Mouse (Mus musculus) embryonic facial prominence, embryonic 12.5 days (tissue): ENCODE data around the gene Ppp1r12b. TPM values are rescaled to one million over a fixed set of nuclear protein-coding genes. Genes with fewer than 3 reads are reported as not detected.

ENCODE experiments used
- ATAC-seq: fragments of 200-750 bp; cut with Nextera tagmentation; 2 replicates; pipeline ENCODE4 v1.8.0; 2017; ENCODE audit not compliant: insufficient number of reproducible peaks, insufficient read depth, low FRiP score, low TSS enrichment
- H3K27ac ChIP-seq: fragments of 300-500 bp; sonication (generic); 2 replicates; pipeline ENCODE4 v1.5.1; 2016; ENCODE audit warnings: mild to moderate bottlenecking
- H3K27me3 ChIP-seq: fragments of 300-500 bp; sonication (generic); 2 replicates; pipeline ENCODE4 v1.6.1; 2016; ENCODE audit warnings: mild to moderate bottlenecking, moderate library complexity
- H3K36me3 ChIP-seq: fragments of 300-500 bp; sonication (generic); 2 replicates; pipeline ENCODE4 v1.6.1; 2016; ENCODE audit warnings: mild to moderate bottlenecking
- H3K4me1 ChIP-seq: fragments of 300-500 bp; sonication (generic); 2 replicates; pipeline ENCODE4 v1.6.1; 2016
- H3K4me2 ChIP-seq: fragments of 300-500 bp; sonication (generic); replicated peaks from 2 replicates; pipeline ENCODE4 v1.6.1; 2016; ENCODE audit warnings: mild to moderate bottlenecking, moderate library complexity
- H3K4me3 ChIP-seq: fragments of 300-500 bp; sonication (generic); 2 replicates; pipeline ENCODE4 v1.5.1; 2016; ENCODE audit warnings: mild to moderate bottlenecking
- H3K9ac ChIP-seq: fragments of 300-500 bp; sonication (generic); 2 replicates; pipeline ENCODE4 v1.6.1; 2016; ENCODE audit warnings: mild to moderate bottlenecking, moderate library complexity
- H3K9me3 ChIP-seq: fragments of 300-500 bp; sonication (generic); 2 replicates; pipeline ENCODE4 v1.6.1; 2016; ENCODE audit warnings: mild to moderate bottlenecking, moderate library complexity
- WGBS: fragments of 180-500 bp; shearing (Covaris S2); methylation state at CpG from one replicate; pipeline ENCODE4 v1.1.7; 2016; 5-methylcytosine and 5-hydroxymethylcytosine counted together
- polyA plus RNA-seq: library from polyadenylated mRNA; unstranded; fragments of >200 nt; fragmentation: Nextera tagmentation; extraction: Ambion mirVana; gene quantifications from 2 replicates; pipeline ENCODE4 v1.2.1, GENCODE M21; 2016

Gene Ppp1r12b
- polyA plus RNA-seq, 1 experiment from 2014 or later = 9.6 TPM

- H3K27me3 ChIP-seq = no peaks in the 10 kb centered on the region
- H3K4me1 ChIP-seq = peaks cover 48% of the 10 kb centered on the region
- H3K4me3 ChIP-seq = no peak overlapping the region
- H3K27ac ChIP-seq = no peak overlapping the region
- peaks cover 11% of the 10 kb centered on the region; the same call in 1 of the 2 replicates for H3K36me3 ChIP-seq
- H3K4me2 ChIP-seq = no peak overlapping the region
- no peaks in the 10 kb centered on the region for H3K9me3 ChIP-seq
- 49% methylated on average over 12 of the region's 12 CpGs for WGBS
- no peak overlapping the region for H3K9ac ChIP-seq
- ATAC-seq = no peak
Measured at GRCm38 (mm10) chr1:134773256-134773655, 182.5 kb downstream of the Ppp1r12b start.

DNA sequence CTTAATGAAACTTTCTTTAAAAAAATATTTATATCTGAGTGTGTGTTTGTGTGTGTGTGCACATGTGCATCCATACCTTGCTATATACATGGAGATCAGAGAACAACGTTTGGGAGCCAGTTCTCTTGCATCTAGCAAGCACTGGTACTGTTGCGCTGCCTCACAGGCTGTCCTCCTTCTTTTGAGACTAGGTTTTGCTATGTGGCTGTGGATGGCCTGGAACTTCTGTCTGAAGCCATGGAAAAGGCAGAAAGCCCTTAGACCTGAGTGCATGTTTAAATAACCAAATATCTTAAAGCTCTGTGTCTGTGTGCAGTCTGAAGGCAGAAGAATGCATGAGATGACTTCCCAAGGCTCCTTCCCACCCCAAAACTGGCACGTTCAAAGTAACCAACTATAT, 182.9 kb downstream of the Ppp1r12b start:
- no peaks in the 10 kb centered on the region for H3K27me3 ChIP-seq
- H3K9me3 ChIP-seq = no peaks in the 10 kb centered on the region
- no peak overlapping the region for H3K4me3 ChIP-seq
- no peak overlapping the region for H3K9ac ChIP-seq
- ATAC-seq = no peak
- 79% methylated on average over 3 of the region's 3 CpGs for WGBS
- no peak overlapping the region for H3K27ac ChIP-seq
- peaks cover 12% of the 10 kb centered on the region; the same call in 1 of the 2 replicates for H3K36me3 ChIP-seq
- H3K4me1 ChIP-seq = peaks cover 46% of the 10 kb centered on the region
- no peak overlapping the region for H3K4me2 ChIP-seq

DNA sequence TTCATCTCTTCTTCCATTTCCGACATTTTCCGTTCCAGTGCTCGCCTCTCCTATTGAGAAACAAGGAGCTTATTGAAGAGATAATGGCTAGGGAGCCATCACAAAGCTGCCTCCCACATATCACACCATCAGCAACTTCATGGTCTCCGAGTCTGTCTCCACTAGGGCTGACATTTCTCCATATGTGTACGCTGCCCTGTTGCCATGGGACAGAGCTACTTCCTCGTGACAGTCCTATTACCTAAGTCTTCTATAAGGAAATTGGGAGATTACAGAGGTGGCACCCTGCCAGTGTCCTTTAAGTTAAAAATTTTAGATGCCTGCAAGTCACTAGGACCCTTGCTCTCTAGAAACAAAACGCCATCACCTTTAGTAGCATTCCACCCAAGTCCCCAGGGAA, 183.7 kb downstream of the Ppp1r12b start:
- ATAC-seq = no peak
- Histone ChIP-seq H3K4me3 (no peak overlapping the region), H3K36me3 (peaks cover 14% of the 10 kb centered on the region; the same call in 1 of the 2 replicates), H3K4me1 (peaks cover 45% of the 10 kb centered on the region), H3K27me3 (no peaks in the 10 kb centered on the region), H3K27ac (no peak overlapping the region), H3K4me2 (no peak overlapping the region), H3K9ac (no peak overlapping the region), H3K9me3 (no peaks in the 10 kb centered on the region)
- 90% methylated on average over 7 of the region's 7 CpGs for WGBS

- Histone ChIP-seq H3K36me3 (peaks cover 14% of the 10 kb centered on the region; the same call in 1 of the 2 replicates), H3K4me1 (peaks cover 43% of the 10 kb centered on the region), H3K4me2 (no peak overlapping the region), H3K27me3 (no peaks in the 10 kb centered on the region), H3K9ac (no peak overlapping the region), H3K9me3 (no peaks in the 10 kb centered on the region), H3K27ac (no peak overlapping the region), H3K4me3 (no peak overlapping the region)
- no peak for ATAC-seq
- 71% methylated on average over 6 of the region's 6 CpGs for WGBS
Measured at GRCm38 (mm10) chr1:134771353-134771752, 184.4 kb downstream of the Ppp1r12b start.

DNA sequence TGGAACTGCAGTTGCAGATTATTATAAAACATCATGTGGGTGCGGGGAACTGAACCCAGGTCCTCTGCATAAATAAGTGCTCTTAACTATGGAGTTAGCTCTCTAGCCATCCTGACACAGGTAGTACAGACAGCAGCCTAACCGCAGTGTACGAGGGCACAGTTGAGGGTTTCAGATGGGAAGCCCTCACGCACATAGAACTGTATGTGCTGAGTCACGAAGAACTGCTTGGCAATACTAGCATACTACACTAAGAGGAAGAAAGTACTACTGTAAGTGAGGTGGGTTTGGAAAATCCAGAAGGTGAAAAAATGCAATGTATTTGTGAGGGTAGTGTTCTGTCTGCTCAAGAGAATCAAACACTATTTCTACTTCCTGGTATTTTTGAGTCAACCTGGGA, 185.4 kb downstream of the Ppp1r12b start:
- Histone ChIP-seq H3K27me3 (no peaks in the 10 kb centered on the region), H3K4me2 (no peak overlapping the region), H3K36me3 (peaks cover 11% of the 10 kb centered on the region; the same call in 1 of the 2 replicates), H3K27ac (no peak overlapping the region), H3K9me3 (no peaks in the 10 kb centered on the region), H3K4me3 (no peak overlapping the region), H3K9ac (no peak overlapping the region), H3K4me1 (peaks cover 33% of the 10 kb centered on the region)
- ATAC-seq = no peak
- 97% methylated on average over 5 of the region's 5 CpGs for WGBS

DNA sequence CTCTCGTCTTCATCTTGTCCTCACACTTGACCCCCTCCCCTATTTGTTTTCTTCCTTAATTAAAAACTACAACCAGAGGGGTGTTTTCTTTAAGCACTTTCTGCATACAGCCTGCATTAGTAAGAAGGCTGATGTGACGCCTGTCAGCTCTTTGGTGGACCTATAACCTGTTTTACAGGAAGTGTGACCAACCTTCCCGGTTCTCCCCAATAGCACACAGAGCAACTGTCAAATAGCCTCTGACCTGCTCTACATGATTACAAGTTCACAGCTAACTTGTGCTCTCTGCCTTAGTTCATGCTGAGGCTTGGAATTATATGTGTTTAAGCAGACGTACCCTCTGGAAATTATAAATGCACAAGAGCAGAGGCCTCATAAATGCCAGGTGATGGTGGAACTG, 189.3 kb downstream of the Ppp1r12b start:
- Histone ChIP-seq H3K4me1 (peaks cover 16% of the 10 kb centered on the region; the same call in 1 of the 2 replicates), H3K27me3 (no peaks in the 10 kb centered on the region), H3K27ac (no peak overlapping the region), H3K4me3 (no peak overlapping the region), H3K9me3 (no peaks in the 10 kb centered on the region), H3K4me2 (no peak overlapping the region), H3K36me3 (peaks cover 11% of the 10 kb centered on the region; the same call in 1 of the 2 replicates), H3K9ac (no peak overlapping the region)
- no peak for ATAC-seq
- WGBS = 73% methylated on average over 4 of the region's 4 CpGs

DNA sequence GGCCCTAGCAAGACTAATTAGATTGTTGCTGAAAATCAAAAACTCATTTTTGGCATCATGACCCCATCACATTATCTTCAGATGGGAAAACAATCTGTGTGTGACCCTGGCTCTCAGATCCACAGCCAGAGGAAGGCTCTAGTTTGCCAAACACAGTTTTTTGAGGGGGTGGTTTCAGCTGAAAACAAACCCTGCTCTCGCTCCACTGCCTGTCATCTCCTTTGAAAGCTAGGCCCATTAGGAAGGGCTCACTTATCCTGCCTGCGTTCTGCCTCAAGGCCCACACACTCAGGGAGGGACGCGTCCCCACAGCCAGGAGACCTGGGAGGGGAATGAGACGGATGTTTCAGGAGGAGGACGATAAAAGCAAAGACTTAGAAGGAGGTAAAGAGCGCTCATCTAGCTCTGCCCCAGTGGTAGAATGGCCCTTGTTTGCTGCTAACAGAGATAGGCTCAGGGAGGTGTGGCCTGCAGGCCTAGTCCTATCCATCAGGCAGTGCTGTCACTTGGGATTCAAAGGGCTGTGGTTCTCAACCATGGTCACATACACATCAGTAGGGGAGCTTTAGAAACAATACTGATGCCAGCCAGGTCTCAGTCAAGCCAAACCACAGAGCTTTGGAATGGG, 190.8 kb downstream of the Ppp1r12b start:
- peaks cover 17% of the 10 kb centered on the region; the same call in 1 of the 2 replicates for H3K36me3 ChIP-seq
- no peak overlapping the region for H3K9ac ChIP-seq
- 52% methylated on average over 7 of the region's 7 CpGs for WGBS
- H3K4me3 ChIP-seq = no peak overlapping the region
- H3K27me3 ChIP-seq = no peaks in the 10 kb centered on the region
- H3K9me3 ChIP-seq = no peaks in the 10 kb centered on the region
- H3K27ac ChIP-seq = 0 out of 2 replicates have a peak overlapping the region, but pooled peaks have one; percentile 4
- H3K4me1 ChIP-seq = peaks cover 14% of the 10 kb centered on the region; the same call in 1 of the 2 replicates
- no peak for ATAC-seq
- H3K4me2 ChIP-seq = no peak overlapping the region

GRCm38 (mm10) chr1:134763776-134764438, 191.8 kb downstream of the Ppp1r12b start:
- no peak for ATAC-seq
- Histone ChIP-seq H3K4me1 (peaks cover 14% of the 10 kb centered on the region; the same call in 1 of the 2 replicates), H3K27me3 (no peaks in the 10 kb centered on the region), H3K4me3 (no peak overlapping the region), H3K9me3 (no peaks in the 10 kb centered on the region), H3K27ac (no peak overlapping the region), H3K36me3 (peaks cover 22% of the 10 kb centered on the region; the same call in 1 of the 2 replicates), H3K4me2 (no peak overlapping the region), H3K9ac (no peak overlapping the region)
- 82% methylated on average over 11 of the region's 11 CpGs for WGBS

DNA sequence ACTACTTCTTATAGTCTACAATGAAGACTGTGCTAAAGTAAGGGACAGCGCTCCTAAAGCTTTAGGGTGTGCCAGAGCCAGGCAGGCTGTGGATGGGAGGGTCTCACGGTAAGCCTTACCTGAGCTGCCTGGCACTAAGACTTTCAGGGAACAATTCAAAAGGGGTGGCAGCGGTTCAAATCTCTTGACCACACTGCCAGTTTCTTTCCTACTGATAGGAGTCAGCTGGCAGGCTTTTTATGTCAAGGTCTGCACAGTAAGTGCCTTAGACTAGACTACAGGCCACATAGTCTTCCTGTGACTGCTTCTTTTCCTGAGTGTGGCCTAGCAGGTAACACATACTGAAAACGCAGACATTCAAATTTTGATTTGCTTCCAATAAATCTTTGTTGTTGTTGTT, 192.5 kb downstream of the Ppp1r12b start:
- no peak for ATAC-seq
- 96% methylated on average over 4 of the region's 4 CpGs for WGBS
- no peak overlapping the region for H3K4me2 ChIP-seq
- no peak overlapping the region for H3K9ac ChIP-seq
- H3K4me1 ChIP-seq = peaks cover 14% of the 10 kb centered on the region; the same call in 1 of the 2 replicates
- H3K36me3 ChIP-seq = peaks cover 22% of the 10 kb centered on the region; the same call in 1 of the 2 replicates
- H3K27ac ChIP-seq = no peak overlapping the region
- H3K9me3 ChIP-seq = no peaks in the 10 kb centered on the region
- H3K27me3 ChIP-seq = no peaks in the 10 kb centered on the region
- no peak overlapping the region for H3K4me3 ChIP-seq

DNA sequence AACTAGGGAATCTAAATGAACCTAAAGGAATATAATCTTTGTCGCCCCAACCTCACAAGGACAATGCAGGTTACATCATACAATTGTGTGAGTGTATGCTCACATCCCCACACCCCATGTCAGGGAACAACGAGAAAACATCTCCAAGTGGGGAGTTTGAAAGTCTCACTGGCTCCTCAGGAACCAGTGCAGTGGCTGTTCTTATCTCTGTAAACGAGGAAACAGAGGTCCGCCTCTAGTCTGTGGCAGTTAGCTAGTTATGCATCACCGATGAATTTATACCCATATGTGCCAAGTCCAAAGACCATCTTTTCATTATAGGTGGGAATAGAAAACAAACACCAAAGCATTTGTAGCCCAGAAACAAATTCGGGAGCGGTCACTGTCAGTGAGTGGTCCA, 194.2 kb downstream of the Ppp1r12b start:
- Histone ChIP-seq H3K9me3 (no peaks in the 10 kb centered on the region), H3K27ac (no peak overlapping the region), H3K36me3 (peaks cover 21% of the 10 kb centered on the region; the same call in 1 of the 2 replicates), H3K9ac (no peak overlapping the region), H3K4me1 (peaks cover 6% of the 10 kb centered on the region; the same call in 1 of the 2 replicates), H3K4me2 (no peak overlapping the region), H3K4me3 (no peak overlapping the region), H3K27me3 (no peaks in the 10 kb centered on the region)
- 91% methylated on average over 7 of the region's 7 CpGs for WGBS
- ATAC-seq = no peak

GRCm38 (mm10) chr1:134760642-134761041, 195.1 kb downstream of the Ppp1r12b start:
- H3K9ac ChIP-seq = no peak overlapping the region
- no peak overlapping the region for H3K4me2 ChIP-seq
- no peak for ATAC-seq
- no peaks in the 10 kb centered on the region for H3K27me3 ChIP-seq
- H3K36me3 ChIP-seq = peaks cover 21% of the 10 kb centered on the region; the same call in 1 of the 2 replicates
- H3K27ac ChIP-seq = no peak overlapping the region
- H3K9me3 ChIP-seq = no peaks in the 10 kb centered on the region
- 78% methylated on average over 5 of the region's 5 CpGs for WGBS
- peaks cover 9% of the 10 kb centered on the region; the same call in 1 of the 2 replicates for H3K4me1 ChIP-seq
- H3K4me3 ChIP-seq = no peak overlapping the region

GRCm38 (mm10) chr1:134759133-134759532, 196.6 kb downstream of the Ppp1r12b start:
- Histone ChIP-seq H3K36me3 (peaks cover 21% of the 10 kb centered on the region; the same call in 1 of the 2 replicates), H3K9me3 (no peaks in the 10 kb centered on the region), H3K4me3 (no peak overlapping the region), H3K4me2 (no peak overlapping the region), H3K27me3 (no peaks in the 10 kb centered on the region), H3K27ac (no peak overlapping the region), H3K4me1 (peaks cover 8% of the 10 kb centered on the region), H3K9ac (no peak overlapping the region)
- ATAC-seq = no peak
- WGBS = 90% methylated on average over 6 of the region's 6 CpGs
